Mouse (Mus musculus): Measurements from ENCODE around the gene Wscd1.

Wscd1 gene

GRCm38 (mm10) chr11:71824971-71825370 lies 75.3 kb downstream of the Wscd1 start:
- no peak for DNase-seq (ENCODE audit: low spot score in 2 of 2)

All from frontal cortex, postnatal 14 days (tissue).